Mouse (Mus musculus): ENCODE results near the gene Tmem50b. TPM values are rescaled to one million over a fixed set of nuclear protein-coding genes. Genes with fewer than 3 reads are reported as not detected.

Tmem50b gene
- total and polyA plus RNA-seq, 2 experiments from 2014 or later: 79.6 to 114 TPM

GRCm38 (mm10) chr16:91546836-91547741, 50.5 kb downstream of the Tmem50b start, which contains the start of gene Ifngr2:
Gene Ifngr2, plus strand, starts transcription at chr16:91547072.
- no peaks in the 10 kb centered on the region for H3K27me3 ChIP-seq (ENCODE audit: insufficient read depth, low read length)
- H3K36me3 ChIP-seq (ENCODE audit: insufficient read depth, low read length): no peaks in the 10 kb centered on the region
- 1% methylated on average over 55 of the region's 74 CpGs for WGBS
- H3K4me1 ChIP-seq (ENCODE audit: insufficient read depth, low read length): peaks cover 11% of the 10 kb centered on the region
- H3K9me3 ChIP-seq (ENCODE audit: low read length): no peaks in the 10 kb centered on the region
- H3K9ac ChIP-seq (replicated peaks; ENCODE audit: low read length): peak within 1 kb of the TSS; percentile 92
- peak within 1 kb of the TSS; percentile 93 for H3K4me3 ChIP-seq (ENCODE audit: low read length)
- peak; percentile 59 for DNase-seq (ENCODE audit: low spot score)
- peak within 1 kb of the TSS; percentile 71; the same call in 1 of the 2 replicates for H3K27ac ChIP-seq
- H3K4me2 ChIP-seq (ENCODE audit: low read depth, low read length): peak within 1 kb of the TSS; percentile 83
- ATAC-seq: peak; percentile 84
- no peak for TF ChIP-seq CTCF (IDR thresholded peaks at IDR 0.05; ENCODE audit: low read depth)

- 19% methylated on average over 14 of the region's 14 CpGs for WGBS
- H3K9me3 ChIP-seq (ENCODE audit: low read length): no peaks in the 10 kb centered on the region
- peak overlapping the region; percentile 92 for H3K9ac ChIP-seq (replicated peaks; ENCODE audit: low read length)
- peak overlapping the region; percentile 83 for H3K4me2 ChIP-seq (ENCODE audit: low read depth, low read length)
- no peaks in the 10 kb centered on the region for H3K36me3 ChIP-seq (ENCODE audit: insufficient read depth, low read length)
- H3K27ac ChIP-seq: peak overlapping the region; percentile 71; the same call in 1 of the 2 replicates
- H3K4me3 ChIP-seq (ENCODE audit: low read length): peak overlapping the region; percentile 93
- peaks cover 11% of the 10 kb centered on the region for H3K4me1 ChIP-seq (ENCODE audit: insufficient read depth, low read length)
- H3K27me3 ChIP-seq (ENCODE audit: insufficient read depth, low read length): no peaks in the 10 kb centered on the region
- peak; percentile 30; the same call in 1 of the 2 replicates for ATAC-seq
- peak; percentile 25 for DNase-seq (ENCODE audit: low spot score)
- no peak for TF ChIP-seq CTCF (IDR thresholded peaks at IDR 0.05; ENCODE audit: low read depth)
These were observed 51.2 kb downstream of the Tmem50b start for GRCm38 (mm10) chr16:91546391-91546835.

GRCm38 (mm10) chr16:91545597-91546281, 51.9 kb downstream of the Tmem50b start:
- 77% methylated on average over 10 of the region's 10 CpGs for WGBS
- no peak for TF ChIP-seq CTCF (IDR thresholded peaks at IDR 0.05; ENCODE audit: low read depth)

GRCm38 (mm10) chr16:91543619-91544018, 54.0 kb downstream of the Tmem50b start:
- Histone ChIP-seq H3K27ac (no peak overlapping the region), H3K9me3 (ENCODE audit: low read length) (no peaks in the 10 kb centered on the region), H3K27me3 (ENCODE audit: insufficient read depth, low read length) (no peaks in the 10 kb centered on the region), H3K4me1 (ENCODE audit: insufficient read depth, low read length) (peaks cover 8% of the 10 kb centered on the region), H3K4me2 (ENCODE audit: low read depth, low read length) (no peak overlapping the region), H3K4me3 (ENCODE audit: low read length) (no peak overlapping the region), H3K9ac (replicated peaks; ENCODE audit: low read length) (no peak overlapping the region), H3K36me3 (ENCODE audit: insufficient read depth, low read length) (no peaks in the 10 kb centered on the region)
- ATAC-seq: no peak
- no peak for DNase-seq (ENCODE audit: low spot score)
- 98% methylated on average over 1 of the region's 1 CpGs for WGBS
- no peak for TF ChIP-seq CTCF (IDR thresholded peaks at IDR 0.05; ENCODE audit: low read depth)

More at GRCm38 (mm10) chr16:91545597-91546281, 51.9 kb downstream of the Tmem50b start:
- Histone ChIP-seq H3K9me3 (ENCODE audit: low read length) (no peaks in the 10 kb centered on the region), H3K9ac (replicated peaks; ENCODE audit: low read length) (no peak overlapping the region), H3K36me3 (ENCODE audit: insufficient read depth, low read length) (no peaks in the 10 kb centered on the region), H3K4me1 (ENCODE audit: insufficient read depth, low read length) (peaks cover 11% of the 10 kb centered on the region), H3K4me3 (ENCODE audit: low read length) (no peak overlapping the region), H3K4me2 (ENCODE audit: low read depth, low read length) (no peak overlapping the region), H3K27ac (no peak overlapping the region), H3K27me3 (ENCODE audit: insufficient read depth, low read length) (no peaks in the 10 kb centered on the region)
- no peak for ATAC-seq
- DNase-seq (ENCODE audit: low spot score): no peak

GRCm38 (mm10) chr16:91541573-91542081, 56.0 kb downstream of the Tmem50b start:
- DNase-seq (ENCODE audit: low spot score) (peak; percentile 61), ATAC-seq (peak; percentile 74)
- H3K4me2 ChIP-seq (ENCODE audit: low read depth, low read length): peak overlapping the region; percentile 30; the same call in 1 of the 2 replicates
- no peak overlapping the region for H3K9ac ChIP-seq (replicated peaks; ENCODE audit: low read length)
- no peak for TF ChIP-seq CTCF (IDR thresholded peaks at IDR 0.05; ENCODE audit: low read depth)
- no peaks in the 10 kb centered on the region for H3K27me3 ChIP-seq (ENCODE audit: insufficient read depth, low read length)
- H3K36me3 ChIP-seq (ENCODE audit: insufficient read depth, low read length): no peaks in the 10 kb centered on the region
- no peak overlapping the region for H3K27ac ChIP-seq
- H3K4me3 ChIP-seq (ENCODE audit: low read length): no peak overlapping the region
- no peaks in the 10 kb centered on the region for H3K9me3 ChIP-seq (ENCODE audit: low read length)
- WGBS: 34% methylated on average over 10 of the region's 10 CpGs
- H3K4me1 ChIP-seq (ENCODE audit: insufficient read depth, low read length): no peaks in the 10 kb centered on the region

GRCm38 (mm10) chr16:91538513-91538912, 59.1 kb downstream of the Tmem50b start:
- Histone ChIP-seq H3K9me3 (ENCODE audit: low read length) (no peaks in the 10 kb centered on the region), H3K4me2 (ENCODE audit: low read depth, low read length) (no peak overlapping the region), H3K4me3 (ENCODE audit: low read length) (no peak overlapping the region), H3K36me3 (ENCODE audit: insufficient read depth, low read length) (no peaks in the 10 kb centered on the region), H3K27ac (0 out of 2 replicates have a peak overlapping the region, but pooled peaks have one; percentile 12), H3K27me3 (ENCODE audit: insufficient read depth, low read length) (no peaks in the 10 kb centered on the region), H3K4me1 (ENCODE audit: insufficient read depth, low read length) (no peaks in the 10 kb centered on the region), H3K9ac (replicated peaks; ENCODE audit: low read length) (no peak overlapping the region)
- DNase-seq (ENCODE audit: low spot score): no peak
- no peak for TF ChIP-seq CTCF (IDR thresholded peaks at IDR 0.05; ENCODE audit: low read depth)
- ATAC-seq: no peak
- 73% methylated on average over 9 of the region's 9 CpGs for WGBS

Measured in hindbrain, postnatal 0 days (tissue).